Mouse (Mus musculus) hematopoietic stem cell, adult 5-6 weeks (primary cell): ENCODE measurements at regions not wholly inside any gene's neighbourhood (a gene's known extent, or its start where the extent isn't known, plus 50 kb on each side); places are given as distances from the start of the nearest gene placed in this dataset.

Source experiments
- ATAC-seq, 2 experiments: fragments of 125-278 bp in 1 of 2; replicated peaks in 1 of 2; 2 replicates each; pipeline ENCODE4 v1.8.0; 2016 to 2017; ENCODE audit warnings: inconsistent platforms in 2 of 2, mild to moderate bottlenecking in 2 of 2, moderate number of reproducible peaks in 2 of 2, low read depth in 1 of 2, moderate TSS enrichment in 1 of 2; ENCODE audit not compliant: low FRiP score in 2 of 2, poor library complexity in 2 of 2, severe bottlenecking in 2 of 2, insufficient read depth in 1 of 2, low TSS enrichment in 1 of 2

DNA sequence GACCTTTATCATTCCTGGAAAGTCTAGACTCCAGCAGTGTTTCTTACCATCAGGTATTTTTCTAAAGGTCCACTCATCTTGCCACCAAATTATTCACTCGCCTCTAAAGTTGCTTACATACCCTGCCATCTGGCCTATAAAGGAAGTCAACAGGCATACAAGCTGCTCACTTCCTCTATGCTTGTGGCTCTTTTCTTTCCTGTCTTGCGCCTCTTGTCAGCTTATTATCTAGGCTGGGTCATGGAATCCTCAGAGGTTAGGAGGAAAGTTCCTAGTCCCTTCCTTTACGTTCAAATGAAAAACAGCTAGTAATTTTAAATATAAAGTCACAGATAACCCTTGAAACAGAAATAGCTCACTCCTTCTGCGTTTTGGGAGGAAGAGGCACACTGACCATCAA is 97.9 kb downstream of the Lipi start:
- ATAC-seq = peak in 1 of 2 experiments; percentile 22; a peak in 1 of 4 replicates

- no peak for ATAC-seq
These were observed 102.0 kb downstream of the Lipi start for GRCm38 (mm10) chr16:75483878-75484277.

DNA sequence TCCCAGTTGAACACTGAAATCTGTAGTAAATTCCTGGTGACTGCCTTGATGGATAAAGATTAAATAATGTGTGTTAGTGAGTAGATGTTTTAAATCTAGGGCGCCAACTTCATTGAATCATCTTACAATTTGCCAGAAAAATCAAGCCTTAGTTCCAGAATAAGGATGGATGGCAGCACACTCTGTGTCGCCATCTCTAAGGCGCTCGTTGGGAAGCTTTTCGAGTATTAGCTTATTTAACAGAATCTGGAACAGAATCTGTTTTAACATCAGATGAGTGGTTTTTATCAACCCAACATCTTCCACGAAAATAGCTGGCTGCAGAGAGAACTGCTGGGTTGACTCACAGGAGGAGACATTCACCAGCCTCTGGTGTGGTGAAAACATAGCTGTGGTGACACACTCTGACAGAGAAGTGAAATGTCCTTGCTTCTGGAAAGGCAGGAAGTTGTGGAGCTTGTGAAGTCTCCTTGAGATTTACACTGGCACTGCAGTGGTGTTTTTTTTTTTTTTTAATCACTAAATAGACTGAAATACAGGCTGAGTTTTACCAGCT is 120.4 kb downstream of the Lipi start:
- no peak for ATAC-seq

- ATAC-seq = no peak
These were observed 123.7 kb downstream of the Lipi start for GRCm38 (mm10) chr16:75462136-75462535.

DNA sequence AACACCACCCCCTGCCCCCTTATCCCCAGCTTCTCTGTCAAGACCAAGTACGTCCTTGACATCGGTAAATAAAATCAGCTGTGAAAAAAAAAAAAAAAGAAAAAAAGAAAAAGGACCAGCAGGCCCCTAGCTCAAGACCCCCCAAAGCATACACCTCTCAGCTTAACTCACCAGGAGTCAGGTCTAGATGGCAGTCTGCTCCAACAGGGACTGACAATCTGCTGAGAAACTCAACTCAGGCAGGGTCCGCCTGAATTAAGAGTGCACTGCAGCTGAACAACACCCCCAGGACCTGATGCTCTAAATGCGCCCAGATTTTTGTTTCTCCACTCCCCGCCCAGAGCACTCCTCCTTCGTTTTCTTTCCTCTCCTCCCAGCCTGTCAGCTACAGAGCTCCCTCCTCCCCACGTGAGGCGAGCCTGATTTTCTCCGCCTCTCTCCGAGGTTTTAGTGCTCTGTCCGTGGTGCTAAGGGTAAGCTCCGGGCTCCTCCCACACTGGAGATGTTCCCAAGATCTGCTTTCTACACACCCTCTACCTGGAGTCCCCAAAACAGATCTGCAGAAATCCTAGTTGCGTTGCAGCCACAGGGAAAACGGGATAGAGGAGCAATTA is 138.9 kb downstream of the Lipi start:
- peak in 1 of 2 experiments; percentile 29; a peak in 1 of 4 replicates for ATAC-seq

DNA sequence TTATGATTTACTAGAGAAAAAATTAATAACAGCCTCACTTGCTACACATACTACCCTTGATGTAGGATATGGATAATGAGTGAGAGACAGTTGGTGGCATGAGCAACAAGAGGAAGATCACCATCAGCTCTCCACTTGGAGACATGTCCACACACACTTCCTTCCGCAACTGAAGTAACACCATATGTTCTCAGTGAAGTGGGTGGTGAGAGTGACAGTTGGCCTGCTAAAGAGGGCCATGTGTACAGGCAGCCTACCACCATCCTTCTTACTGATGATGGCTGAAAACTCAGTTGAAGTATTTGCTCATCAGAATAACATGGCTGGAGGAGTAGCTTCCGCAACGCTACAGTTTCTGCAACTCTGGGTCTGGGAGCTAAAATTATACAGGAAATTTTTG is 146.6 kb downstream of the Lipi start:
- no peak for ATAC-seq

- ATAC-seq = no peak
These were observed 152.6 kb downstream of the Lipi start for GRCm38 (mm10) chr16:75433227-75433626.

DNA sequence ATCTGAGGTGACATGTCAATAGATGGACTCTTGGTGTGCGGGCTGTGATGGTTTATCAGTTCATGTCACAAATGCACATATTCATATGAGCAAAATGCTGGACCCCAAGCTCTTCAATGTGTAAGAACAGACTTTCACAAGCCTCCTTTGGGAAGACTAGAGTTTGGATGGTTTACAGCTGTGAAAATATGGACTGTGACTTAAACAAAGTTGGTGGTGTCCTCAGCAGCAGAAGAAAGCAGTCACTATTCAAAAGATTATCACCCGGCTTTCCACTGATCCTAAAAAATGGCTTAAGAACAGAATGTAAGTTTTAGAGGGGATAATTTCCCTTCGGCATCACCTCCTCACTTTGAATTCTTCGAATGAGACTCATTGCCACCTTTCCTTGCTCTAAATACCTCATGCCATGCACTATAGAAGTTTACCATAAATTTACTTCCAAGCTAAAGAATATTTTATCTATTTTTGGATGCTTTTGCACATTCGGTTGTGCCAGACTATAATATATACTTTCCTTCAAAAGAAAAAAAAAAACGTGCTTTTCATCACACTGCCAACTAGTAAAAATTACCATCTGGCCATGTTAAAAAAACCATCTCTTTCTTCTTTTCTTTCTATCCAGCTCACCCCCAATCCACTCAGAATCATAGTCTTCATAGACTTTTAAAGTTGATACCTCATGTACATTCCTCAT is 201.2 kb downstream of the Lipi start:
- ATAC-seq = no peak

DNA sequence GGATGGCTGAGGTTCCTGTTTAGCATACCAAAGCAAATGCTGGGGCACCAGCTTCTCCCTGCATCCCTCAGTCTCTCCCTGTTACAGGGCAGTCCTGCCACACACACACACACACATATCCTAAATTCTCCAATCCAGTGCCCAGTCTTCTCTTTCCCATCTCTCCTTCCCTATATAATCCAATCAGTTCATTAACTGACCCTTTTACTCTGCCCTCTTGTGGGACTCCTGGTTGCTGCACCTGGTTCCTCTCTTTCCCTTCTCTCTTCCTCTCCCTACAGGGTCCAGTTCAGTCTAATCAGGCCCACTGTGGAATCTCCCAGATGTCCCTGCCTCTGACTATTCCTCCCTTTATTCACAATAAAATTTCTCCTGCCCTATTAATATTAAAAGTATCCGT is 204.7 kb downstream of the Lipi start:
- peak in 1 of 2 experiments; percentile 29; a peak in 1 of 4 replicates for ATAC-seq

- ATAC-seq = no peak
These were observed 216.2 kb downstream of the Lipi start for GRCm38 (mm10) chr16:75369700-75370099.

DNA sequence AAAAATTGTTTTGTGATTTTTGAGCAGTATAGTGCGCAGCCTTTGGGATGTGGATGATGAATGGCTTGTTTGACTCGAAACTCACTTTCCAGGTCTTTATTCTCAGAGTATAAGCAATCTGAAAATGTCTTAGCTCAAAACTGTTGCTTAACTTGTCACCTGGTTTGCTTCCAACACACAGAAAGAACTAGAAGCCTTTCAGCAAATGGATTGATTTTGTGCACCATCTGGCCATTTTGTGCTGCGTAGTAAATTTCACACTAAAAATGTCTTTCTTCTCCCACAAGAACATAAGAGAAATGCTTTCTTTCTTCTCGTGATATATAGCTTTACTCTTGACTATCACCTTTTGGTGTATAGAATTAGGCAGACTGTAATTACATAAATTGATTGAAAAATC is 219.1 kb downstream of the Lipi start:
- no peak for ATAC-seq

DNA sequence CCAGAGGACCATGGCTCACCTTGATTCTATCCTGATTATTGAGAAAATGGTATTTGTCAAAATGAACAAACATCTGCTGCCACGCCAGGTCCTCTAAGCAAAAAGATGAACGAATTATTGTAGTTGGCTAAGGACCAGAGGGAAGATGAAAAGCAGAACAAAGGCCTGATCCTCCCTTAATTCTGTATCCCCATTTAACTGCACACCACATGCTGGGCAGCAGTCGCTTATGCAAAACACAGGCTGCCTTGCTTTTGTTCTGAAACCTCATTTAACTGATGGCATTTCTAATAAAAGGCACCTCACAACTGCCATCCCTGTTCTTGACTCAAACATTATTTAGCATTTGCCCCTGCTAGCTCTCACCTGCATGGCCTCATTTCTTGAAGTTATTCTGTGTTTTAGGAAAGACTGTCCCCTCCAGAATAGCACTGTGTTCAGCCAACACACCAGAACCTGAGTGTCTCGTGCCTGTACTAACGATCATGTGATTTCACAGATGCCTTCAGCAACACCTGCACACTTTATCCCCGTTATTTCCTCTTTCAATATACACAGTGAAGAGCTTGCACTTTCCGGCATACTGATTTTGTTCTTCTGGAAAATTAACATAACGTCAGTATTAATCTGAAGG is 220.4 kb downstream of the Lipi start:
- no peak for ATAC-seq

DNA sequence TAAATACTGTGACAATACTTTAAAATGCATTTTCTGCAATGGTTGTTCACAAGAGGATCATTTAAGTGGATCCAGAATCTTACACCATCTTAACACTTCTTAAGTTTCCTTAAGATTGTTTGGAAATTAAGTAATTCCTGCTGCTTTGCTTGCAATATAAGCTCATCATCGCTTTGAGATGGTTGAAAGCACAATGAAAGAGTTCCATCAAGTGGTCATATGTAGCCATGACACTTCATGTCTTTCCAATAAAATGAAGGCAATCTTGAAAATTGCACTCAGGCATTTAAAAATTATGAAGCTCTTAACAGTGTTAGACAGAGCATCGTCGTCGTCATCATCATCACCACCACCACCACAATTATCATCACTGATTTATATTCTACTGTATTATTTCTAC is 223.8 kb downstream of the Lipi start:
- peak; percentile 64 to 85; a peak in 3 of 4 replicates for ATAC-seq

DNA sequence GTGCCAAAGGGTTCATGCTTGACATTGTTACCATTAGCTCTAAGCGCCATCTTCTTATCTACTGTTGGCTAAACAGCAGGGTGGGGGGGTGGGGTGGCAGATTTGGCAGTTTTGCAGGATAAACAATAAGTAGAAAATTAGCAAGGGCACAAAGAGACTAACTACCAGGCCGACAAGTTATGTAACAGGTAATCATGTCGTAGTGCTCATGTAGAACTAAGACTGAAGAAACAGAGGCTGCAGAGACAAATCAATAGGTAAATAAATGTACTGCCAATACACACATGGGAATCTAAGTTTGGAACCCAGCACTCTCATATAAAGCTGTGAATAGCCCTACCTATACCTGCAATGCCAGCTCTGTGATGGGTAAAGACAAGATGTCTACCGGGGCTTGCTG is 225.1 kb downstream of the Lipi start:
- no peak for ATAC-seq

DNA sequence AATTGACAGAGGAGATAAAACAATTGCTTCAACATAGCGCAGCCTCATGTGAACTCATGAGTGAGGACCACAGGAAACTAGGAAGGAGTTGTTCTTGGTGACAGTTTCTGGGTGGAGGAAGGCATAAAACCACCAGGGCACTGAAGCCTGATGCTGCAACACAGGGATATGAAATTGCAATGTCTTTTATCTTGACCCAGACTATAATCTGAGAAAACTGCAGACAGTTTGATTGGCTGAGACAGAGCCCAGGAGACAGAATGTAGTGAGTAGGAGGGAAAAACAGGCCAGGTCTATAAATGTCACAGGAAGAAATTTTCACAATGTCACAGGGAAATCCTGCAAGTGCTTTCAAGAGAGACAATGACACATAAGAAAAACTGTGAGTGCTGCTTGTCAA is 232.5 kb downstream of the Lipi start:
- ATAC-seq = peak in 1 of 2 experiments; percentile 7; a peak in 2 of 4 replicates

DNA sequence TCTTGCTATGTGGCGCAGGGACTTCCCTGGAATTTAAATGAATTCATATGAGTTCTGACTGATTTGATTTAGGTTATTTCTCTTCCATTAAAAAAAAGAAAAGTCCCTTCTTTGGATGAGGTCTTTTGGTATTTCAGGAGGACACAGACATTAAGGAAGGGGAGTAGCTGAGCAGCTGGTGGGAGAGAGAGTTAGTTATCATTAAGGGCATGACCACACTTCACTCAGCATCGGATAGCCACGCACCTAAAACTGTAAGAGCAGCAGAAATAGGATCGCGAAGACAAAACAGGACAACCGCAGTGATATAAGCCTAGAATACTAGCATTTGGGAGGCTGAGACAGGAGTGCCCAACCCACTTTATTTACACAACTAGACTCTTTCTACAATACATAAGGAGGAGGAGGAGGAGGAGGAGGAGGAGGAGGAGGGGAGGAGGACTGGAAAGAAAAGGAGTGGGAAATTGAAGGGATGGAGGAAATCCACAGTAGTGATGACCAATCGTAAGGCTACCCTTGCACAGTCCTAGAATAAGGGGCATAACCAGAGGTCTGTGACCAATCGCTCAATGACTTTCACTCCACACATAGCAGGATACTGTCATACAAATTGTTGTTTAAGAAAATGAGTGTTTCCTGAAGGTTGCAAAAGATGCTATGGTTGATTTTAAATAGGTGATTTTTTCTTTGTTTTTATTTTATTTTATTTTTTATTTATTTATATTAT is 241.5 kb downstream of the Lipi start:
- ATAC-seq = no peak

DNA sequence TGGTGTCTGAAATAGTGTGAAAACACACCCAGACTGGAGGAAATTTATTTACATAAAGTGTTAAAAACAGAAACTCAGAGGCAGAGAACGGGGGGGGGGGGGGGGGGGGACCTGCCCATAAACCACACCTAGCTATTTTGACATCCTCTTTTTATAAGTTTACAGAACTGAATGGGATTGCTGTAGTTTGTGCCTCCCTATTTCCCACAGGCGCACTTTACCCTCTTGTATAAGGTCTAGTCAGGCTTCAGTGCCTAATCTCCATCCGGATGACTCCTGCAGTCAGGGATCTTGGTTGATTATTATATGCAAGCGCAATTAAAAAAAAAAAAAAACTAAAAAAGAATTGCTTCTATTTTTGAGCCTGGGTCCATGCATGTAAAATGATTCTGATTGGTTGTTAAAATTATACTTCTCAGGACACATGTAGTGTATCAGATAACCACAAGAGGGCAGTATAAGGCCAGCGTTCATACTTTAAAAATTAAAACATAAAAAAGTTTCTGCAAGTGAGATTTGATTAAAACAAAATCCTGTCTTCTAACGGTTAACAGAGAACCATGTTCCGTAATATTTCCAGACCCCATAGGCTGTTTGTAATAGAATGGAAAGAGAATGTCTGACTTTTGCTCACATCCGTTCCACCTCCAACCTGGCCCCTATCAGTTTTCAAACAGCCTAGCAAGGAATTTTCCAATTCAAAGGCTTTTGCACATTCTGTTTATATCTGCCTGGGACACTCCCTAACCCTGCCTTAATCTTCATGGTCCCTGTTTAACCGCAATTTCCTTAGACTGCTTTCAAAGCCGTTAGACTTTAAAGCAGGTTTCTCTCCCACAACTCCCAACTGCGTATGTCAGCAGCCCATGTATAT is 242.6 kb downstream of the Lipi start:
- ATAC-seq = peak; percentile 76 to 83
